Mouse (Mus musculus) embryonic facial prominence, embryonic 10.5 days (tissue): ENCODE results near the gene Smim4. TPM values are rescaled to one million over a fixed set of nuclear protein-coding genes. Genes with fewer than 3 reads are reported as not detected.

Experiments
- DNase-seq: peaks from one replicate; pipeline ENCODE4 v3.0.0-alpha.2; 2017; ENCODE audit warnings: low spot score
- H3K27ac ChIP-seq: fragments of 300-500 bp; sonication (generic); replicated peaks from 2 replicates; pipeline ENCODE4 v1.5.1; 2016; ENCODE audit warnings: mild to moderate bottlenecking
- H3K27me3 ChIP-seq: fragments of 300-500 bp; sonication (generic); replicated peaks from 2 replicates; pipeline ENCODE4 v1.6.1; 2016; ENCODE audit warnings: low read depth, mild to moderate bottlenecking; ENCODE audit not compliant: poor library complexity, severe bottlenecking
- H3K36me3 ChIP-seq: fragments of 300-500 bp; sonication (generic); replicated peaks from 2 replicates; pipeline ENCODE4 v1.6.1; 2016; ENCODE audit warnings: mild to moderate bottlenecking, moderate library complexity
- H3K4me1 ChIP-seq: fragments of 300-500 bp; sonication (generic); 2 replicates; pipeline ENCODE4 v1.6.1; 2016
- H3K4me3 ChIP-seq: fragments of 300-500 bp; sonication (generic); 2 replicates; pipeline ENCODE4 v1.5.1; 2016; ENCODE audit warnings: mild to moderate bottlenecking, moderate library complexity
- H3K9me3 ChIP-seq: fragments of 300-500 bp; sonication (generic); 2 replicates; pipeline ENCODE4 v1.6.1; 2016; ENCODE audit warnings: mild to moderate bottlenecking
- WGBS: fragments of 180-500 bp; shearing (Covaris S2); methylation state at CpG from one replicate; pipeline ENCODE4 v1.1.7; 2016; 5-methylcytosine and 5-hydroxymethylcytosine counted together
- polyA plus RNA-seq: library from polyadenylated mRNA; unstranded; fragments of >200 nt; fragmentation: Nextera tagmentation; extraction: Ambion mirVana; gene quantifications from 2 replicates; pipeline ENCODE4 v1.2.1, GENCODE M21; 2016

The Smim4 gene
- polyA plus RNA-seq, 1 experiment from 2014 or later, result 62.3 TPM

GRCm38 (mm10) chr14:31165010-31165409 lies 36.3 kb upstream of the Smim4 start:
- Histone ChIP-seq H3K9me3 (no peaks in the 10 kb centered on the region), H3K4me3 (no peak overlapping the region), H3K27ac (no peak overlapping the region), H3K36me3 (peaks cover 6% of the 10 kb centered on the region), H3K27me3 (no peaks in the 10 kb centered on the region), H3K4me1 (peaks cover 39% of the 10 kb centered on the region)
- 74% methylated on average over 2 of the region's 2 CpGs for WGBS
- DNase-seq, result no peak

- no peak for DNase-seq
- Histone ChIP-seq H3K4me3 (no peak overlapping the region), H3K9me3 (no peaks in the 10 kb centered on the region), H3K4me1 (peaks cover 39% of the 10 kb centered on the region), H3K36me3 (no peaks in the 10 kb centered on the region), H3K27me3 (no peaks in the 10 kb centered on the region), H3K27ac (no peak overlapping the region)
- WGBS, result 85% methylated on average over 8 of the region's 8 CpGs
Measured at GRCm38 (mm10) chr14:31164067-31164466, 35.3 kb upstream of the Smim4 start.

- Histone ChIP-seq H3K4me1 (peaks cover 34% of the 10 kb centered on the region), H3K27ac (no peak overlapping the region), H3K27me3 (no peaks in the 10 kb centered on the region), H3K4me3 (no peak overlapping the region), H3K9me3 (no peaks in the 10 kb centered on the region), H3K36me3 (no peaks in the 10 kb centered on the region)
- 79% methylated on average over 10 of the region's 10 CpGs for WGBS
- no peak for DNase-seq
Measured at GRCm38 (mm10) chr14:31161638-31162037, 32.9 kb upstream of the Smim4 start.

- no peak for DNase-seq
- WGBS, result 94% methylated on average over 7 of the region's 7 CpGs
- H3K27me3 ChIP-seq, result no peaks in the 10 kb centered on the region
Measured at GRCm38 (mm10) chr14:31161191-31161590, 32.4 kb upstream of the Smim4 start.

GRCm38 (mm10) chr14:31160196-31161150 lies 31.7 kb upstream of the Smim4 start:
- no peak for DNase-seq
- H3K4me3 ChIP-seq, result no peak overlapping the region
- no peaks in the 10 kb centered on the region for H3K9me3 ChIP-seq
- no peak overlapping the region for H3K27ac ChIP-seq
- no peaks in the 10 kb centered on the region for H3K27me3 ChIP-seq
- no peaks in the 10 kb centered on the region for H3K36me3 ChIP-seq
- WGBS, result 80% methylated on average over 27 of the region's 27 CpGs
- H3K4me1 ChIP-seq, result peaks cover 23% of the 10 kb centered on the region

More at GRCm38 (mm10) chr14:31161191-31161590, 32.4 kb upstream of the Smim4 start:
- Histone ChIP-seq H3K36me3 (no peaks in the 10 kb centered on the region), H3K27ac (no peak overlapping the region), H3K4me3 (no peak overlapping the region), H3K9me3 (no peaks in the 10 kb centered on the region), H3K4me1 (peaks cover 30% of the 10 kb centered on the region)

- no peaks in the 10 kb centered on the region for H3K9me3 ChIP-seq
- DNase-seq, result no peak
- no peaks in the 10 kb centered on the region for H3K27me3 ChIP-seq
- no peak overlapping the region for H3K27ac ChIP-seq
- no peak overlapping the region for H3K4me3 ChIP-seq
- H3K36me3 ChIP-seq, result peaks cover 31% of the 10 kb centered on the region
- WGBS, result 92% methylated on average over 11 of the region's 11 CpGs
- H3K4me1 ChIP-seq, result peaks cover 3% of the 10 kb centered on the region; the same call in 1 of the 2 replicates
Measured at GRCm38 (mm10) chr14:31145694-31146093, 16.9 kb upstream of the Smim4 start.

GRCm38 (mm10) chr14:31141011-31141410 lies 12.3 kb upstream of the Smim4 start:
- Histone ChIP-seq H3K27ac (no peak overlapping the region), H3K27me3 (no peaks in the 10 kb centered on the region), H3K4me1 (peaks cover 13% of the 10 kb centered on the region; the same call in 1 of the 2 replicates), H3K9me3 (no peaks in the 10 kb centered on the region), H3K4me3 (0 out of 2 replicates have a peak overlapping the region, but pooled peaks have one; percentile 3), H3K36me3 (peaks cover 78% of the 10 kb centered on the region)
- WGBS, result 95% methylated on average over 14 of the region's 14 CpGs
- DNase-seq, result no peak

GRCm38 (mm10) chr14:31140141-31140540 lies 11.4 kb upstream of the Smim4 start:
- WGBS, result 96% methylated on average over 15 of the region's 15 CpGs
- H3K9me3 ChIP-seq, result no peaks in the 10 kb centered on the region
- DNase-seq, result no peak
- peaks cover 86% of the 10 kb centered on the region for H3K36me3 ChIP-seq
- peaks cover 13% of the 10 kb centered on the region; the same call in 1 of the 2 replicates for H3K4me1 ChIP-seq
- H3K27ac ChIP-seq, result no peak overlapping the region
- H3K27me3 ChIP-seq, result no peaks in the 10 kb centered on the region
- H3K4me3 ChIP-seq, result no peak overlapping the region

- Histone ChIP-seq H3K4me3 (no peak overlapping the region), H3K4me1 (peaks cover 13% of the 10 kb centered on the region; the same call in 1 of the 2 replicates), H3K36me3 (peaks cover 91% of the 10 kb centered on the region), H3K27me3 (no peaks in the 10 kb centered on the region), H3K9me3 (no peaks in the 10 kb centered on the region), H3K27ac (no peak overlapping the region)
- no peak for DNase-seq
- WGBS, result 92% methylated on average over 12 of the region's 12 CpGs
Measured at GRCm38 (mm10) chr14:31139666-31140065, 10.9 kb upstream of the Smim4 start.

GRCm38 (mm10) chr14:31138897-31139429 lies 10.2 kb upstream of the Smim4 start:
- Histone ChIP-seq H3K4me3 (no peak overlapping the region), H3K27me3 (no peaks in the 10 kb centered on the region), H3K27ac (no peak overlapping the region), H3K4me1 (peaks cover 20% of the 10 kb centered on the region; the same call in 1 of the 2 replicates), H3K36me3 (peaks cover 98% of the 10 kb centered on the region), H3K9me3 (no peaks in the 10 kb centered on the region)
- DNase-seq, result no peak
- WGBS, result 95% methylated on average over 9 of the region's 9 CpGs

GRCm38 (mm10) chr14:31138219-31138896 lies 9.6 kb upstream of the Smim4 start:
- no peak for DNase-seq
- no peaks in the 10 kb centered on the region for H3K27me3 ChIP-seq
- no peaks in the 10 kb centered on the region for H3K9me3 ChIP-seq
- H3K36me3 ChIP-seq, result peaks cover 100% of the 10 kb centered on the region
- H3K4me1 ChIP-seq, result peaks cover 26% of the 10 kb centered on the region
- 90% methylated on average over 30 of the region's 35 CpGs for WGBS
- H3K4me3 ChIP-seq, result no peak overlapping the region
- H3K27ac ChIP-seq, result no peak overlapping the region

- H3K4me3 ChIP-seq, result no peak overlapping the region
- no peaks in the 10 kb centered on the region for H3K9me3 ChIP-seq
- WGBS, result 82% methylated on average over 11 of the region's 11 CpGs
- no peak for DNase-seq
- H3K27me3 ChIP-seq, result no peaks in the 10 kb centered on the region
- peaks cover 100% of the 10 kb centered on the region for H3K36me3 ChIP-seq
- H3K27ac ChIP-seq, result 0 out of 2 replicates have a peak overlapping the region, but pooled peaks have one; percentile 19
- peaks cover 31% of the 10 kb centered on the region for H3K4me1 ChIP-seq
Measured at GRCm38 (mm10) chr14:31137791-31138190, 9.0 kb upstream of the Smim4 start.
